Mouse (Mus musculus) right cerebral cortex, postnatal 10 days (tissue): ENCODE results near the gene Fgf10.
A peak's percentile ranks its signal among the peaks of the same experiment; 100 is the strongest.

Source experiments
- DNase-seq, 2 experiments: peaks; one replicate each; pipeline ENCODE4 v3.0.0; 2021; ENCODE audit warnings: low spot score in 2 of 2

Gene Fgf10

GRCm38 (mm10) chr13:118835078-118835477, 165.5 kb downstream of the Fgf10 start:
- peak; percentile 20 to 22 for DNase-seq
